Mouse (Mus musculus) CD8-positive naive resting alpha-beta T cell, adult 2 months (primary cell): Measurements from ENCODE around the gene Olfr825.
"Not testable (repeated sequence)": the region's sequence is repeated elsewhere in the genome, so short reads cannot be mapped to it uniquely, and the experiment has no call there.

ENCODE experiments used
- DNase-seq, 2 experiments: peaks; one replicate each; pipeline ENCODE4 v3.0.0; 2022; ENCODE audit warnings: low read depth in 2 of 2, low spot score in 2 of 2

Olfr825 gene

DNA sequence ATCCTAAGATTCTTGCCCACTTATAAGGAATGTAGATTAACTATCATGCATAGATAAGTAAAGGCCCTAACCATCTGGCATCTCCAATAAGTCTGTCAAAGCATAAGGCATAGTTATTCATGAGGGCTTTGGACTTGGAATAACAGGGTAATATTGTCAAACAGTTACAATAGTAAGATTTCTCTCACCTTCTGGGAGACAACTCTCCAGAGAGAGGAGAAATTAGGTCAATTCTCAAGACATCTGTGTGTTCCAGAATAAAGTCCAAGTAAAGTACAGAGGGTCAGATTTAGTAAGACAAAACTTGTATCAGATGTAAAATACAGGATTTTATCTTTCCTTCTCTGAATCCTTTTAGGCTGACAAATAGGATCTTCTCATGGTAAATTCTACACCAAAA, at the start of gene Olfr825:
Olfr825 (minus strand) TSS at position 101 of the 400 bp plus-strand sequence.
- no peak for DNase-seq

DNA sequence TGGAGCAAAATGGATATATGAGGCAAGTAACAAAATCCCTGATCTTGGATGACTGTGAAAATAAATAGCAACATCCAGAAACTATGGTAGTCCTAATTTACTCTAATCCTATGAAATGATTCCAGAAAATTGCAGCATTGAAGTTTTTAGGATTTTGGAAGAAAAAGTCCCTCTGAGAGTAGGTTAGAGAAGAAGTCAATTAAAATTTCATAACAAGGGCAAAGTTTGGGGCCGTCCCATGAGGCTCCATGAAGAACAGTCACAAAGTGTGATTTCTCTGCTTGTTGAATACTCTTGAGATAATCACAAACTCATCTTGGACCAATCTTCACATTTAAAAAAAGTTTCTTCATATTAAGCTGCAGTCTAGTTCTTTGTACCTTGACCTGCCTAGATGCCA, 47.7 kb upstream of the Olfr825 start, which contains the start of gene Olfr827:
Olfr827 (minus strand) TSS at position 101 of the 400 bp plus-strand sequence.
- no peak for DNase-seq

- DNase-seq = no peak
These were observed 17.5 kb upstream of the Olfr825 start, which contains the start of gene Olfr826 for GRCm38 (mm10) chr10:130184086-130184485. Gene Olfr826, minus strand, starts transcription at chr10:130184186.

GRCm38 (mm10) chr10:130165196-130165595, 1.4 kb downstream of the Olfr825 start:
- no peak for DNase-seq

DNA sequence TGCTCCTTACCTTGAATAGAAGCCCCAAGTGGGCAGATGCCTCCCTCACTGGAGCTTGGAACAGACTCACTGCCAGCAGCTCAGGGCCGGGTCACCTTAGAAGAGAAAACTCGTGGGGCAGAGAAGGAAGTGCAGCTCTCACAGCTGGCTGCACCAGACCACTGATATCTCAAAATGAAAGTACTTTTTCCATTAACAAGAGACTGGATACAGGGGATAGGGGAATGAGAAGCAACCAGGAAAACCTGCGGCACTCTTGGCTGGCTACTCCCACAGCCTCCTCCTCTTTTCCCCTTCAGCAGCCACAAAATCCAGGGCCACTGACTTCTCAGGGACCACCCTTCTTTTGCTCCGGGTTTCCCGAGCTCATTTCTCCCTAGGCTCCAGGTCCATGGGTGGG, 22.4 kb downstream of the Olfr825 start:
- no peak for DNase-seq

- DNase-seq = not testable (repeated sequence)
These were observed 24.1 kb downstream of the Olfr825 start for GRCm38 (mm10) chr10:130142481-130142880.

DNA sequence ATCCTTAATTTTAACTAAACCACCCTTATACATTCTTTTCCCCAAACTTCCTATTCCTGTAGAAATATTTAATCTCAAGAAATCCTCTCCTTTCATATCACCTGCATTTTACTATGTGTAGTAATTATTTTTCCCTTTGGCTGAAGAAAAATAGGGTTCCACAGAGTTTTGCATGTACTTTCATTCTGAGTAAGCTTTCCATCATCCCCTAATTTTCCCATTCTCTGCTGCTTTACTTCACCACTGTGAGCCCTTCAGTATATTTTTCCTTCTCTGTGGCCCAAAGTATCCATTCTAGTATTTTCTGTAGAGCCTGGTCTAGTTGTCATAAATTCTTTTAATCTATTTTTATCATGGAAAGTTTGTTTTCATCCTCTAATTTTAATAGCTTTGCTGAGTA, 31.8 kb downstream of the Olfr825 start:
- DNase-seq = no peak

- DNase-seq = not testable (repeated sequence)
These were observed 36.7 kb downstream of the Olfr825 start, which contains the start of gene Olfr824 for GRCm38 (mm10) chr10:130129900-130130299. Gene Olfr824, minus strand, starts transcription at chr10:130130000.

- DNase-seq = not testable (repeated sequence)
These were observed 50.5 kb downstream of the Olfr825 start for GRCm38 (mm10) chr10:130116045-130116444.

GRCm38 (mm10) chr10:130115283-130115682, 51.3 kb downstream of the Olfr825 start, which contains the start of gene Olfr823:
Gene Olfr823, minus strand, starts transcription at chr10:130115383.
- DNase-seq = not testable (repeated sequence)
